Mouse (Mus musculus) testis, postnatal 10 days (tissue): ENCODE results near the gene Nop53.
"Not testable (repeated sequence)": the region's sequence is repeated elsewhere in the genome, so short reads cannot be mapped to it uniquely, and the experiment has no call there.

Experiments
- DNase-seq: peaks from one replicate; pipeline ENCODE4 v3.0.0; 2021; ENCODE audit warnings: low spot score

Gene Nop53

GRCm38 (mm10) chr7:15920645-15921190 is 25.2 kb downstream of the Nop53 start:
- no peak for DNase-seq

GRCm38 (mm10) chr7:15919947-15920346 is 25.9 kb downstream of the Nop53 start:
- no peak for DNase-seq

DNA sequence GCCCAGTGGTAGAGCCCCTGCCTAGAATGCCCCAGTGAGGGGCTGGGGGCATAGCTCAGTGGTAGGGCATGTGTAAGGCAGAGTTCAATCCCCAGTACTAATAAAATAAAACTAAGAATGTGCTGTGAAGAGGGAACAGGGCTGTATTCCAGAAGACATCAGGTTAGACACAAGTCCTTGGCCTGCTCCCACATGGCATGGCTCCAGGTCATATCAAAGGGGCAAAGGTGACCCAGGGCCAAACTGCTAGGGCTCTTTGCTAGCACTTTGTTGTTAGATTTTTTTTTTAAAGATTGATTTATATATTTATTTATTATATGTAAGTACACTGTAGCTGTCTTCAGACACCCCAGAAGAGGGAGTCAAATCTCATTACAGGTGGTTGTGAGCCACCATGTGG is 27.5 kb downstream of the Nop53 start:
- DNase-seq: no peak

DNA sequence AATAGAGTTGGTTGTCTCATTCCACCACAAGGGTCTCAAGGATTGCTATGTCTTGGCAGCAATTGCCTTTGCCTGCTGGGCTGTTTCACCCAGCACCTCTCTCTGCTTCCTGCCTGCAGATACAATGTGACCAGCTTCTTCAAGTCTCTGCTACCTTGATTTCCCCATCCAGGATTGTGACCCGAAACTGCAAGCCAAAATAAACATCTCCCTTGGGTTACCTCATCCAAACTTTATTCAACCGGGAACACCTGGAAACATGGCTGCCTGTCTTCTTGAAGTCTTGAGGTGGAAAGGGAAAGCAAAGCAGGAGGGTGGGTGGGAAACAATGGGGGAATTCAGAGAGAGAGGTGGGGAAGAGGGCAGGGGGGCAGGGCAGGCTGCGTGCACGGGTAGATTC is 28.9 kb downstream of the Nop53 start:
- DNase-seq: no peak

DNA sequence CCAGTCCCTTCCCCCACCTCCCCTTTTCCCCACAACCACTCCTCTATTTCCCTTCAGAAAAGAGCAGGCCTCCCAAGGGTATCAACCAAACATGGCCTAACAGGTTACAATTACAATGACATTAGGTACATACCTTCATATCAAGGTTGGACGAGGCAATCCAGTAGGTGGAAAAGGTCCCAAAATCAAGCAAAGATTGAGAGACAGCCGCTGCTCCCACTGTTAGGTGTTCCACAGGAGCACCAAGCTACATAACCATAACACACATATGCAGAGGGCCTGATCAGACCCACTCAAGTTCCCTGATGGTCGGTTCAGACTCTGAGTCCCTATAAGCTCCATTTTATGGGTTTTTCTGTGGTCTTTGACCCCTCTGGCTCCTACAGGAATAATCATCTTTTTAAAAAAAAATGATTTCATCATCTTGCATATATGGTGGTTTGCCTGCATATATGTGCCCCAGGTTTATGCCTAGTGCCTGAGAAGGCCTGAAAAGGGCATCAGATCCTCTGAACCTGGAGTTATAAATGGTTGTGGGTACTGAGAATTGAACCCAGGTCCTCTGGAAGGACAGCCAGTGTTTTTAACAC is 29.6 kb downstream of the Nop53 start:
- DNase-seq: no peak

DNA sequence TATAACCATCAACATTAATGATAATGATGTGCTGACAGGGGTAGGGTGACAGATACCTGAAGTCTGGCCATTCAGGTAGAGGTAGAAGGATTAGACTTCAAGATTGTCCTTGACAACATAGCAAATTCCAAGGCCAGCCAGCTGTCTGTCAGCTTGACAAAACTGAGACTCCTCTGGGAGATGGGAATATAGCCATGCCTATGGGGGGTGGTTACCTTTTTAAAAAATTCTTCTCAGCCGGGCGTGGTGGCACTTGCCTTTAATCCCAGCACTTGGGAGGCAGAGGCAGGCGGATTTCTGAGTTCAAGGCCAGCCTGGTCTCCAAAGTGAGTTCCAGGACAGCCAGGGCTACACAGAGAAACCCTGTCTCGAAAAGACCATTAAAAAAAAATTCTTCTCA is 30.2 kb downstream of the Nop53 start:
- not testable (repeated sequence) for DNase-seq

- no peak for DNase-seq
Measured at GRCm38 (mm10) chr7:15914751-15915150, 31.1 kb downstream of the Nop53 start.

DNA sequence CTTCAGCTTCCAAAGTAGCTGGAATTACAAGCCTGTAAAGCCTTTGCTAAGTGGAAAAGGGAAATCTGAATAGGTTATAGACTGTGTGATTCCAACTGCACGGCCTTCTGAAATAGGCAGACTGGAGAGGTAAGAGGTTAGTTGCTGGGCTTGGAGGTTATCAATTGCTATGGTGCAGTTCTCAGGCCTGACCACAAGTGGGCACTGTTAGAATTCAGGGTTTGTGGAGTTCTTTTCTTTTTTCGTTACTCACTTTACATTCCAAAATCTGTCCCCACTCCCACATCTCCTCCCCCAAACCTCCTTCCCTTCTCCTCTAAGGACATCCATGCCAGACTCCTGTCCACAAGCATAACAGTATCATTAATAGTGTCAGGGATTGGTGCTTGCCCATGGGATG is 31.6 kb downstream of the Nop53 start:
- peak; percentile 64 for DNase-seq

- DNase-seq: peak; percentile 85
Measured at GRCm38 (mm10) chr7:15912183-15912582, 33.7 kb downstream of the Nop53 start.

DNA sequence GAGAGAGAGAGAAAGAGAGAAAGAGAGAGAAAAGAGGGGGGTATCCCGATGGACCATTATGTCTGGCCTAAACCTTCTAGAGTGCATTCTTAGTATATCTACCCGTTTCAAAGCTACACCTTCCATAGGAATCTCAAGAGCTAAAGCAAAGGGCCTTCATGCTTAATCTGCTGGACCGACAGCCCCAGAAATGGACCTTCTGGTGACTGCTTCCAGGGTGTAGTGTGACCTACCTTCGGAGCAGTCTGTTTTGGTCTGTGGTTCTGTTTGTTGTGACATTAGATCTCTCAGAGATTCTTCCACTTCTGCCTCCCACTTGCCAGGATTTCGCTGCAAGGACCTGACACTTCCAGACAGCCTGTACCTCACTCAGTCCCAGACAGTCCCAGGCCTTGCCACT is 35.4 kb downstream of the Nop53 start:
- no peak for DNase-seq

DNA sequence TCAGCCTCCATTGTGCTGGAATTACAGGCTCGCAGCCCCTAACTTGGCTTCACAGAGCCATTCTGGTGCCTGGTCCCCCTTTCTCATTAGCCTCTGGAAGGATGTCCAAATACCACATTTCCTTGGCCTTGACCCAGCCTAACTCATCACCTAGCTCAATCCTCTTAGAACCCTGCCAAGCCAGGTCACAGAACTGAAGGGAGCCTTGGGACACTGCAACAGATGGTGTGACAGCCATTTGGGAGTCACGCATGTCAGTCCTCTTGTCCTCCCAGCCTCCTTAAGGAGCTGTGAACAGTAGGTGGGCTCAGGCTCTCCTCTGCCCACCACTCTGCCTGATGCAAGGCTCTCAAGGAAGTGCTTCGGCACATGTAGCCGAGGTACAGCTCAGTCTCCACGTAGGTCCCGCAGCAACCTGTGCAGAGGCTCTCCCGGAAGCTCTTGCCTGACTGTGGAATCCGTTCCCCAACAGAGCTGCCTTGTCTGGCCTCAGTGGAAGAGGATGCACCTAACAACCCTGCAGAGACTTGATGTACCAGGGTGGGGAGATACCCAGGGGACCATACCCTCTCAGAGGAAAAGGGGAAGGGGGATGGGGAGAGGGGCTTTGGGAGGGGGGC is 37.8 kb downstream of the Nop53 start:
- no peak for DNase-seq

DNA sequence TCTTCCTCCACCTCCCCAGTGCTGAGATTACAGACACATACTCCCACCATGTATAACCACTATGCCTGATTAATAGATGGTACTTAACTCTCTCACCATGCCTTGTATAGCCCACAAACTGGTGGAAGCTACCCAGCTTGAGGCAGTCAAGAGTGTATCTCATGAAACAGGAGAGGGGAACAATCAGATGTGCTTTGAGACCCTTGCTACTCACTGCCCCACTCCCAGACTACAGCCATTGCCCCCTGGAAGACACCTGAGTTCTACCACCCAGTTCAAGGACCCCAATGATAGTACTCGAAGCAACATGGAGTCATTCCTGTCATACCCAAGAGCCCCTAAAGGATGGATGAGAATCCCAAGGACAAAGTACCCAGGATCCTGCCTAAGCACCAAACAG is 39.3 kb downstream of the Nop53 start:
- no peak for DNase-seq

DNA sequence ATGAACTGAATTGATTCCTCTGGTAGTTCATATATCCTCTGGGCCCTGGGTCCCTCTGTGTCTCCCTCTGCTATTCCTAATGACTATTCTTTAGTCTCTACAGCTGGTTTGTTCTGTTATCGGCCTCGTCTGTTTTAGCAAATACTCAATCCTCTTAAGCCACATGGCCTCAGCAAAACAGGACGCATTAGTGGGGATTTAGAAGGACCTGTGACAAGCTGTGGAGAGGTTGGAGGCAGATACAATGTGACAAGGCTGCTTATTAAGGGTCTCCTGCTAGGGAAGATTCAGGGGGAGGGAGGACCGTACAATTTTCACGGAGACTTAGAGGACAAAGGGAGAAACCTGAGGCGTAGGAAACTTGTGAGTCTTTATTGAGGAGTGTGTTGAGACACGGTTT is 40.0 kb downstream of the Nop53 start:
- no peak for DNase-seq

GRCm38 (mm10) chr7:15901366-15902048 is 44.4 kb downstream of the Nop53 start:
- DNase-seq: no peak

DNA sequence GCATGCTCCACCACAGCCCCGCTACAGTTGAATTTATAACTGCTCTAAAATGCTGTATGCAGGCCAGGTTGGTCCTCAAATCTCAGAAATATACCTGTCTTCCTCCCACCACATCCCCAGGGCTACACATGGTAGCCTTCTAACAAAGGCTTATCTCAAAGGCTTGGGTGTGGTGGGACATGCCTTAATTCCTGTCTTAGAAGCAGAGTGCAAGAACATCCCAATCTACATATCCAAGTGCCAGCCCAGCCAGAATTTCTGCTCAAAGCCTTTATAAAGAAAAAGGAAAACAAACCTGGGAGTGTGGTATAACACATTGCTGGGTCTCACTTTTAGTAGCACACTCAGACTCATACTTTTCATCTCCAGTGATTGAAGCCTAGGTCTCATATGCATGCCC is 51.6 kb downstream of the Nop53 start:
- no peak for DNase-seq
